Mouse (Mus musculus) thymus, postnatal 10 days (tissue): ENCODE measurements at regions not wholly inside any gene's neighbourhood (a gene's known extent, or its start where the extent isn't known, plus 50 kb on each side); places are given as distances from the start of the nearest gene placed in this dataset.

Experiments
- DNase-seq, 2 experiments: peaks; one replicate each; pipeline ENCODE4 v3.0.0; 2021; ENCODE audit warnings: low spot score in 2 of 2

GRCm38 (mm10) chr13:39351606-39352005 is 390.9 kb upstream of the Slc35b3 start:
- DNase-seq, result no peak

DNA sequence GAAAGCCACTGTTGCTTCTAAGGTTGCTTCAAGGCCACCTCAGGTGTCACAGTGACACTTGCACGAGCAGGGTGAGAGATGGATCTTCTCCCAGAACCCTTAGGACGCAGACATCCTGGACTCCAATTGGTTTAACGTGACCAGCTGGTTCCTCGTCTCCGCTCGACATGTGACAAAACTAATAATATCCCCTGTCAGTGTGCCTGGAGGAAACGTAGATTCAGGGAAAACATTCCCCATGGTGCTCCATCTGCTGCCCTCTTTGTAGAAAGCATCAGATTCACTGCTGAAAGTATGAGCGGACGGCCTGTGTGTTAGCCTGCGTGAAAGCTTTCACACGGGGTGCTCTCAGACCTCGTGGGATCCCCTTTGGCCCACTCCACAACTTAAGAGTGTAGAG is 390.0 kb upstream of the Slc35b3 start:
- no peak for DNase-seq

DNA sequence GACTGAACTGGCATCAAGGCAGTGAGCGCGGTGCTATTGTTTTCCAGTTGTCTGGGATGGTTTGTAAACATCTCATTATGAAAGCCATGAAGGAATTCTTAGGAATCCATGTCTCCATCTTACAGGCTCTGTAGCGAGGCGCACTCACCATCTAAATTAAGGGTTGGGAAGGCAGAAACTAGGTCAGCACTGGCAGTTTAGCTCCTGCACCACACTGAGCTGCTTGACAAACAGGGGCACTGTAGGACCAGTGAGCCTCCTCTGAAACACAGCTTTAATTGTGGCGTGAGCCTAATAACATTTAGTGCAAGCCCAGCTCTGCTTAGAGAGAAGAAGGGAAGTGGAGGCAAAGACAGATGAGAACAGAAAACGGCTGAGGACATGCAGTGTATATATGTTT is 387.1 kb upstream of the Slc35b3 start:
- DNase-seq, result no peak

DNA sequence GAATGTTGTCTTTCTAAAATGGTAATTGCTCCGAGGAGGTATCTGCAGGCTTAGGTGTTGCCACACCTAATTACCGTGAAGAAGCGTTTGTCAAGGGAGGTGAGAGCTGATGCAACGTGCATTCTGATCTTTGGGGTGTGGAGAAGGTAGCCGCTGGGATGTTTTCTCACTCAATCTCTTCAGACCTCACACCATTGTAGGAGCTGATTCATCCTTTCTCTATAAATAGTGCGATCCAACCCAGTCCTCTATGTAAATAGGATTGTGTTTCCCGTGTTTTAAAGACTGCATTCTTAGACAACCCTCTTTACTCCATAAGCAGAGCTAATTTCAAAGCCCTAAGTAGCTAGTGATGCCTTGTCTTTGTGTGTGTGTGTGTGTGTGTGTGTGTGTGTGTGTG is 374.2 kb upstream of the Slc35b3 start:
- no peak for DNase-seq

- no peak for DNase-seq
Measured at GRCm38 (mm10) chr13:39329794-39330193, 369.1 kb upstream of the Slc35b3 start.

DNA sequence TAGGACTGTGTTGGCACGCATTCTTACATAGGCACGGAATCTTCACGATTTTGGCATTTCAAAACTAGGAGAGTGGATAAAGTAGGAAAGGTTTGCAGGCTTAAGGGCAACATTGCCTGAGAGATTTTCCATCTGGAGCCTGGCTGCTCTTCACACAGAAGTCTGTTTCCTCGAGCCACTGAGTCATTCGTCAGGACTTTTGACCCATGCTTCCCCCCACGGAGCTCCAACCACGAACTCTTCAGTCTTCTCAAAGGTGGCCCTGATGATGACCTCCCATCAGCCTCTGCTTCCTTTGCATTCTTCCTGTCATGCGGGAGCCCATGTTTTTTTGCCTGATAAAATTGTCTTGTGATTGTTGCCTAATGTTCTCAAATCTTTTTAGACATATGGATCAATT is 365.5 kb upstream of the Slc35b3 start:
- DNase-seq, result no peak

- DNase-seq, result no peak
Measured at GRCm38 (mm10) chr13:39321111-39321510, 360.4 kb upstream of the Slc35b3 start.

DNA sequence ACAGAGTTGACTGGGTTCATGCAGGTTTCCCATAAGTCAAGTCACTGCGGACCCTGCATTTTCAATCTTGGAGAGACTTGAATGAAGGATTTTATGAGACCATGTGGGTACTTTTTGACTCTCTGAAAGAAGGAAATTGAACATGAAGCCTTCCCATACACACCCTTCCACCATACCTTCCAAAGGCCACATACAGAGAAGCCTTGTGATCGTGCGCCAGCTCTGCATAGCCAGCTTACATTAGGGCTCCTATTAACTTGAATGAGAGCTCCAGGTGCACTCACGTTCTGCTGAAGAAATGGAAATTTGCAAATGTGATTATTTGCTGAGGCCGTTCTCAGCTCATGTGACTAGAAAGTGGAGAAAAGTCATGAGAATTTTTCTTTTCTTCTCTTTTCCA is 349.1 kb upstream of the Slc35b3 start:
- no peak for DNase-seq

- no peak for DNase-seq
Measured at GRCm38 (mm10) chr13:39307845-39308244, 347.2 kb upstream of the Slc35b3 start.

- no peak for DNase-seq
Measured at GRCm38 (mm10) chr13:39306851-39307250, 346.2 kb upstream of the Slc35b3 start.

DNA sequence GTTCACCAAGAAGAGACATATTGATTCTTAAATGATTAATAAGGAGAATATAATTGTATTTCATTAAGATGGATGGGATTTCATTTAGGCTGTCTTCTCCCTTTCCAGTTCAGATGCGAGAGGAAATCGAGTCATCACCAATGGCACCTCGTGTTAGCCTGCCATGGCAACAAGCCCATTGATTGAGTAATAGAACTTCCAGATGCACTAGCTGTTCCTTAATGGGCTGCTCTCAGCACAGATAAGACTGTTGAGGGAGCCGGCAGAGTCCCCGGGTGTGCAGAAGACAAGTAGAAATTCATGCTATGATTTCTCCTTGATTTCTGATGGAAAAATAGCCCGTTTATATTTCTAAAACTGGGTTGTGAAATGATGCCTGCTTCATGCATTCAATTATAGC is 336.5 kb upstream of the Slc35b3 start:
- DNase-seq, result no peak

DNA sequence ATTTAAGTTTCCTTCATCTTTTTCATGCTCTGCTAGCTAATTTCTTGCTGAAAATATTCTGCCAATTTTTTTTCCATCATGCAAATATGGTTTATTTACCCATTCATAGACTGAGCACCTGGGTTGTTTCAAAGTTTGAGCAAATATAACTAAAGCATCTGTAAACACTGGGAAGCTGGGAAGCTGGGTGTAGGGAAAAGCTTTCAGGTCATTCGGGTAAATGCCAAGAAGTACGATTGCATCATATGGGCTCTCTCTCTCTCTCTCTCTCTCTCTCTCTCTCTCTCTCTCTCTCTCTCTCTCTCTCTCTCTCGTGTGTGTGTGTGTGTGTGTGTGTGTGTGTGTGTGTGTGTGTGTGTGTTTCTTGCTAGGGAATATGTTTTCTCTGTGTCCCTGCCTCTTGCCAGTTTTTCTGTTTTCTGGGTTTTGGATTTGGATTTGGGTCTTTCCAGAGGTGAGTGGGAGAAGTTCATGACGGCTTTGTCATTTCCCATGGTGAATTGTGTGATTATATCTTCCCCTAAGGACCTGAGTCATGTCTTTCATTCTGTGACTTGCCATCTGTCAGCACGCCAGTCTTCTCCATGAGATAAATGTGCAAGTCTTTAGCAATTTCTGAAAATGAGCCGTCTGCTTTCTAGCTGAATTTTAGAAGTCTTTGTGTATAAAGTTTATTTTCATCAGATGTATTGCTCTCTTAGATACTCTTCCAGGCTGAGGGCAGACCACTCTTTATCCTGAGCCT is 329.7 kb upstream of the Slc35b3 start:
- DNase-seq, result no peak

GRCm38 (mm10) chr13:39282272-39282671 is 321.6 kb upstream of the Slc35b3 start:
- no peak for DNase-seq

- no peak for DNase-seq
Measured at GRCm38 (mm10) chr13:39278101-39278500, 317.4 kb upstream of the Slc35b3 start.

DNA sequence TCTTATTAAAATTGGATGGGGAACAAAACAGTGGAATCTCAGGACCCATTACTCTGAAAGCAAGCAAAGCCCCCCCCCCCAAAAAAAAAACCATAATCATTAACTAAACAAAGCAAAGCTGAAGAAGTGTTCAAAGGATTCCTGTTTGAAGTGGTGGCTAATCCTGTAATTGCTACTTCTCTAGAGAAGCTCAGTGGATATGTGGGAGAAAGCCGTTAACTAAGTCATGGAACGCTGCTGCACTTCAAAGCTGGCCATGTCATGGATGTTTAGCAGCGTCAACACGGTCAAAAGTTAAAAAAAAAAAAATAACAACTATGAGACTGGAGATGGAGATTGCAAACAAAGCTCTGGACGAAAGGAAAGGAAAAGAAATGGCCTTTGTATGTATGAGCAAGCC is 305.3 kb upstream of the Slc35b3 start:
- DNase-seq, result no peak

DNA sequence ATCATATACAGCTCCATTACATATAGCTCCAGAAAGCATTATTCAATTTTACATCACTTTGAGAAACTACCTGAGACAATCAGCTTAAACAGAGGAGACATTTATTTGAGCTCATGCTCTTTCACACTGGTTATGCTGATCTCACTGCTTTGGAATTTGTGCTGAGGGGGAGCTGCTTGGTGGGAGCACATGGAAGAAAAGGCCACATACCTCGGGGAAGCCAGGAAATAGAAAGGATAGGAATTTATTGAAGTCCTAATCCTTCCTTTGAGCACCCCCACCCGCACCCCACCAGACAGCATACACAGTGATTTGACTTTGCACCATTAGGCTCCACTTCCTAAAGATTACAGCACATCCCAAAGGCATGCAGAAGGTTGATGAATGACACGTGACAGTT is 296.0 kb upstream of the Slc35b3 start:
- no peak for DNase-seq

GRCm38 (mm10) chr13:39255338-39255737 is 294.7 kb upstream of the Slc35b3 start:
- DNase-seq, result no peak

DNA sequence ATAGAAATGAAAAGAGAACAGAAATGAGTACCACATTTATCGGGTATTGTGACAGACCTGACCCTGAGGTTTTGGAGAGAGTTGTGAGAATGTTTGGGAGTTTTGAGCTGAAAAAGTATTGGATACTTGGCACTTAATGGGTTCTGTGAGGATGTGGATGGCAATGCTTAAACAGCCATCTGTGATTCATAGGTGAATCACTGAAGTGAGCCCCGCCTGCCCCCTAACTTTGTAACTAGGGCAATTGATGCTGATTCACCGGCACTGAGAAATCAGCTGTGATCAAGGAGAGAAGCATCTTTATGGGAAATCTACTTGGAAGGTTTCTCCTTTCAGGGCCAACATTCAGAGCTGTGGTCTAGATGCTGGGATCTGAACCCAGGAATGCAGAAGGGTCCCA is 291.9 kb upstream of the Slc35b3 start:
- DNase-seq, result no peak

DNA sequence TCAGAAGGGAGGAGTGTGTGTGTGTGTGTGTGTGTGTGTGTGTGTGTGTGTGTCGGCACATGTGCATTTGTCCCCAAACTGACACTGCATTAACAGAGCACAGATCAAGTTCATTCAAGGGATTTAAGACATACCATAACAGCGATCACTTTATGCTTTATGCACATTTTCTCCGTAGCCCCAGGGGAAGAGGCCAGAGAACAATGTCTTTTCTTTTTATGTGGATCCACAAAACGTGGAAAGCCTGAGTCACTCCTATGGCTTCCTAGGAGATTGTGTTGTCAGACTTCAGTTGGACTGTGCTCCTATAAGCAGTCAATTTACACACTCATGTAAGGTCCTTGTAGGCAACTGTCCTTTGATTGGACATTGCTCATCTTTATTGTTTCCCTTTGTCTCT is 289.4 kb upstream of the Slc35b3 start:
- DNase-seq, result no peak

- no peak for DNase-seq
Measured at GRCm38 (mm10) chr13:39226829-39227228, 266.2 kb upstream of the Slc35b3 start.

GRCm38 (mm10) chr13:39225651-39226050 is 265.0 kb upstream of the Slc35b3 start:
- no peak for DNase-seq

GRCm38 (mm10) chr13:39211076-39211475 is 250.4 kb upstream of the Slc35b3 start:
- DNase-seq, result no peak

DNA sequence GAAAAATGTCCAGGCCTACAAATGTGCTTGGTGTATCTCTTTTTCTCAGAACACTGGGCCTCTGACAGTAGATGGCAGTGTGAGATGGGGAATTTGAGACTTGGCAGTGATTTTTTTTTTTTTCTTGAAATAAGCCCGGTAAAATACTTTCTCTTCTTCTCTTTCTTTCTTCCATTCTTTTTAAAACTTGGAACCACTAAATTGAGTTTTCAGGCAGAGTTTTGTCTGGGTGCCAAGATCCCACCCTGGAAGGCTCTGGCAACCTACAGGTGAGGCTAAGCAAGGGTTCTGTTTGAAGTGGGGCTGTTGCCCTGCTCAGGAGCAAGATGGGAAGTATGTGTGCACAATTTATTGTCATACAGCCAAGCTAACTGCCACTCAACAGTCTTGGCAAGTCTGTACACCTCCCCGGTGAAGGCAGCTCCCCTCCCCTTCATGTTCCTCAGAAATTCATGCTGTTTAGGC is 223.1 kb upstream of the Slc35b3 start:
- DNase-seq, result no peak

DNA sequence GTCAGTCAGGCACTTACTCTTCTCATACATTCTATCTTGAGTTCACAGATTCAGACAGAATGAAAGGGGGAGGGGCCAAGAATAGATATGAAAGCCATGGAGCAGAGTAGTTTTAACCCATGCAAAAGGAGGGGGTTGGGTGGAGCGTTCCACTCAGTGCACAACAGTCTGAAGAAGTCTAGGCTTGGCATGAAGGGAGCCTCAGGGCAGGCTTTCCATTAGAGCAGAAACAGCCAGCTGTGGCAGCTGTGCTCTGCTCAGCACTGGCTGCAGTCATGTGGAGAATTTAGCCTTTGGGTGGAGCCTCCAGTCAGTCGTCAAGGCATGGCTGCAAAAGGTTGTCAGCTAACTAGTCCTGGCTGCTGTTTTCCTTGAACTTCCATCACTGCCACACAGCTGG is 201.3 kb upstream of the Slc35b3 start:
- DNase-seq, result no peak
